Mouse (Mus musculus) thymus, adult 2 months (tissue): Measurements from ENCODE around the gene Steap3. TPM values are rescaled to one million over a fixed set of nuclear protein-coding genes. Genes with fewer than 3 reads are reported as not detected.

Experiments used
- DNase-seq: peaks from one replicate; pipeline ENCODE4 v3.0.0; 2021
- H3K27ac ChIP-seq: fragments of 200-500 bp; 2 replicates; pipeline ENCODE4 v1.5.1; 2012; ENCODE audit warnings: low read length, control low read depth; ENCODE audit not compliant: control insufficient read depth, insufficient read depth
- H3K27me3 ChIP-seq: fragments of 200-500 bp; 2 replicates; pipeline ENCODE4 v1.6.1; 2012; ENCODE audit warnings: mild to moderate bottlenecking, low read length, moderate library complexity, mixed read lengths; ENCODE audit not compliant: control insufficient read depth, insufficient read depth
- H3K36me3 ChIP-seq: fragments of 200-500 bp; 2 replicates; pipeline ENCODE4 v1.6.1; 2012; ENCODE audit warnings: mild to moderate bottlenecking, low read length, moderate library complexity; ENCODE audit not compliant: control insufficient read depth, insufficient read depth
- H3K4me1 ChIP-seq: fragments of 200-500 bp; replicated peaks from 2 replicates; pipeline ENCODE4 v1.6.1; 2012; ENCODE audit warnings: low read length; ENCODE audit not compliant: control insufficient read depth, insufficient read depth
- H3K4me3 ChIP-seq: fragments of 200-500 bp; 2 replicates; pipeline ENCODE4 v1.5.1; 2012; ENCODE audit warnings: mild to moderate bottlenecking, low read length, control low read depth, moderate library complexity; ENCODE audit not compliant: control insufficient read depth, insufficient read depth
- CTCF ChIP-seq: fragments of 200-500 bp; IDR thresholded peaks from 2 replicates; pipeline ENCODE4 v1.5.1; 2012; ENCODE audit warnings: mild to moderate bottlenecking, control low read depth, low read length, moderate library complexity, borderline replicate concordance; ENCODE audit not compliant: control insufficient read depth, poor library complexity, insufficient read depth; ENCODE audit errors: extremely low read depth
- POLR2A ChIP-seq: fragments of 200-500 bp; IDR thresholded peaks from 2 replicates; pipeline ENCODE4 v1.6.1; 2012; ENCODE audit warnings: mild to moderate bottlenecking, low read length, control low read depth, moderate library complexity; ENCODE audit not compliant: control insufficient read depth, poor library complexity, insufficient read depth; ENCODE audit errors: extremely low read depth
- WGBS: fragments of 180-500 bp; shearing (Covaris S2); methylation state at CpG from one replicate; pipeline ENCODE4 v1.1.7; 2018; 5-methylcytosine and 5-hydroxymethylcytosine counted together
- polyA plus RNA-seq: library from polyadenylated mRNA; depleted of rRNA; stranded (reverse); fragments of >200 nt; gene quantifications from 2 replicates; pipeline ENCODE4 v1.2.3, GENCODE M21; 2012

Gene Steap3
- polyA plus RNA-seq, 1 experiment = 24.2 TPM

DNA sequence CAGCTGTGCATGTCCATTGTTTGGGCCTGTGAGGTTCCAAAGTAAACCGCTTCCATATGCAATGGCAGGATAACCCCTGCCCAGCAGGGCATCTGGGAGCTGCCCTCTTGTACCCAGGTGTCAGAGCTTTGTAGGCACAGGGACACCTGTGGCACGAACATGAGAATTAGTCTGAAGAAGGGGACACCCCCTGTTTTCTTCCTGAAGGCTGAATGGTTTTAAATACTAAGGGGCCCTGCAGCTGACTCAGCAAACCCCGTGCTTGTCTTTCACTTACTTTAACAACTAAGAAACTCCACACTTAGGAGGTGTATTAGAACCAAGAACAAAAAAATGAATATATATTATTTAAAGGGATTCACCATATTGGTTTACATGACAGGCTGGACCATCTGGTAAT, 74.4 kb downstream of the Steap3 start:
- WGBS = 79% methylated on average over 3 of the region's 3 CpGs
- Histone ChIP-seq H3K36me3 (no peaks in the 10 kb centered on the region), H3K4me3 (no peak overlapping the region), H3K27me3 (no peaks in the 10 kb centered on the region), H3K27ac (no peak overlapping the region), H3K4me1 (no peaks in the 10 kb centered on the region)
- TF ChIP-seq CTCF (no peak), POLR2A (no peak)
- no peak for DNase-seq

- Histone ChIP-seq H3K4me3 (no peak overlapping the region), H3K27me3 (no peaks in the 10 kb centered on the region), H3K36me3 (no peaks in the 10 kb centered on the region), H3K27ac (no peak overlapping the region), H3K4me1 (no peaks in the 10 kb centered on the region)
- peak; percentile 71 for DNase-seq
- TF ChIP-seq CTCF = peak; percentile 93
- no peak for TF ChIP-seq POLR2A
- 14% methylated on average over 5 of the region's 5 CpGs for WGBS
Measured at GRCm38 (mm10) chr1:120197189-120197588, 75.3 kb downstream of the Steap3 start.

DNA sequence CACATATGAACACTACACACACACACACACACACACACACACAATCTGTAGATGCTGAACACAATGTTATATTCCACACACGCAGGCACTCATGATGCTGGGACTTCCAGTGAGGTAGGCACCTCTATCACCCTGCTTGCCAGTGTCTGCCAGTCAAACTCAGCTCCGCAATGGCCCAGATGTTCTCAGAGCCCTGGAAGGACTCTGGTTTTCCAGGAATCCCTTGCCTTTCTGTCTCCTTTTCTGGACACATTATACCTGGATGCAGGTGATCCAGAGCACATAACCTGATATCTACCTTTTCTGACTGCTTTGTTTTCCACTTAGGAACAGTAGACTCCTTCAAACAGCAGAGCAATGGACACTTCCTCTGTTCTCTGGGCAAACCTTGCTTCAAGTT, 75.8 kb downstream of the Steap3 start:
- TF ChIP-seq CTCF (no peak), POLR2A (no peak)
- H3K4me3 ChIP-seq = no peak overlapping the region
- H3K27me3 ChIP-seq = no peaks in the 10 kb centered on the region
- no peak overlapping the region for H3K27ac ChIP-seq
- H3K4me1 ChIP-seq = no peaks in the 10 kb centered on the region
- no peaks in the 10 kb centered on the region for H3K36me3 ChIP-seq
- WGBS = 94% methylated on average over 2 of the region's 2 CpGs
- DNase-seq = no peak

GRCm38 (mm10) chr1:120195947-120196346, 76.6 kb downstream of the Steap3 start:
- Histone ChIP-seq H3K27me3 (no peaks in the 10 kb centered on the region), H3K27ac (no peak overlapping the region), H3K36me3 (no peaks in the 10 kb centered on the region), H3K4me1 (no peaks in the 10 kb centered on the region), H3K4me3 (no peak overlapping the region)
- no peak for DNase-seq
- WGBS = 81% methylated on average over 5 of the region's 5 CpGs
- TF ChIP-seq POLR2A (no peak), CTCF (no peak)

DNA sequence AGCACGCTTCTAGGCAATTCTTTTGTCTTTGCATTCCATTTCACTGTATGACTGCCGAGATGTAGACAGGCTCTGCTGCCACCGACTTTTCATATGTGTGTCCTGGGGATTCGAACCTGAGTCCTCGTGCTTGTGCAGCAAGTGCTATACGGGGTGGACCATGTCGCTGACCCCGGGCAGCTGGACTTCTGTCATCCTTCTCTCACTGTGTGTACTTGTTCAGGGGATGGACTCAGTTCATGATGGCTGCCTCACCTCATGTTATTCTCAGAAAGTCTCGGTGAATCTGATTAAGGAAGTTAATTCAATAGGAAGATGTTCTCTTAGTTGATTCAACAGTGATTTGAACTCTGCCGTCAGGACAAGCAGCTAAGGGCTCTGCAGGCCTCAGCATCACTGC, 78.9 kb downstream of the Steap3 start:
- H3K36me3 ChIP-seq = no peaks in the 10 kb centered on the region
- WGBS = 94% methylated on average over 10 of the region's 10 CpGs
- H3K27me3 ChIP-seq = no peaks in the 10 kb centered on the region
- no peak for DNase-seq
- no peak for TF ChIP-seq CTCF
- no peak for TF ChIP-seq POLR2A
- no peak overlapping the region for H3K4me3 ChIP-seq
- no peaks in the 10 kb centered on the region for H3K4me1 ChIP-seq
- no peak overlapping the region for H3K27ac ChIP-seq

DNA sequence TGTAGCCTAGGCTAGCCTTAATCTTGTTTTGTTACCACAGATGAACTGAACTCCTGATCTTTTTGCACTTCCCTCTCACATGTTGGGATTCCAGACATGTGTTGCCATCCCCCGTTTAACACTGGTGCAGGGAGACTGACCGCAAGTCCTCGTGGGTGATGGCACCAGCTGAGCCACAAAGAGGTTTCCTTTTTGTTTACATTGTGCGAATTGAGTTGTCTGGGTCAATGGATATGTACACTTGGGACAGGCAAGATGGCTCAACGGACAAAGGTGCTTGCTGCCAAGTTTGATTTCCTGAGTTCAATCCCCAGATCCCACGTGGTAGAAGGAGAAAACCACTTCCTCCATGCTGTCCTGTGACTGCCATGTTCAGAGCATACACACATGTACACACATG, 80.2 kb downstream of the Steap3 start:
- no peaks in the 10 kb centered on the region for H3K4me1 ChIP-seq
- no peaks in the 10 kb centered on the region for H3K27me3 ChIP-seq
- no peak overlapping the region for H3K27ac ChIP-seq
- H3K36me3 ChIP-seq = no peaks in the 10 kb centered on the region
- no peak overlapping the region for H3K4me3 ChIP-seq
- TF ChIP-seq POLR2A (no peak), CTCF (no peak)
- 66% methylated on average over 6 of the region's 6 CpGs for WGBS
- DNase-seq = no peak

DNA sequence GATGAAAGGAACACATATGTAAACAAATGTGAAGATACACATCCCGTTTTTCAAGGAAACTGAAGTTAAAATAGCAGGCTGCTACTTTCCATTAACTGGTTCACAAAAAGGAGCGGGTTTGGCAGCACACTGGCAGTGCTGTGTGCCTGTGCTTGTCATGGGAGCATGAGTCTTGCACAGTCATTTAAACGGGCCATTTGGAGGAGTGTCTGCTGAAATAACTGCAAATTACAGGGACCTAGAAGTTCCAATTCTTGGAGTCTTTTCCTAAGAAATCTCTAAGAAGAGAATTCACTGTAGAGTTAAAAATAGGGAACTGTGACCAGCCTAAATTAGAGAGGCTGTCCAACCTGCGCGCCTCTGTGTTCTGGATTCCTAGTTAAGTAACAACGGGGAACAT, 81.6 kb downstream of the Steap3 start:
- no peak for DNase-seq
- WGBS = 91% methylated on average over 6 of the region's 6 CpGs
- TF ChIP-seq CTCF (no peak), POLR2A (no peak)

More for the DNA sequence above, 81.6 kb downstream of the Steap3 start:
- Histone ChIP-seq H3K27me3 (no peaks in the 10 kb centered on the region), H3K27ac (no peak overlapping the region), H3K4me1 (no peaks in the 10 kb centered on the region), H3K36me3 (no peaks in the 10 kb centered on the region), H3K4me3 (no peak overlapping the region)
